Mouse (Mus musculus): ENCODE measurements around the gene Tmc7. TPM values are rescaled to one million over a fixed set of nuclear protein-coding genes. Genes with fewer than 3 reads are reported as not detected.

Gene Tmc7
- total RNA-seq, 2 experiments from 2014 or later, result 15.0 to 16.8 TPM

- peak overlapping the region; percentile 84 for H3K27ac ChIP-seq
- no peak overlapping the region for H3K4me3 ChIP-seq
- no peak for DNase-seq (ENCODE audit: low spot score in 2 of 2)
- no peak for TF ChIP-seq CTCF (conservative IDR thresholded peaks at IDR 0.05)
Observed at GRCm38 (mm10) chr7:118572039-118572438, 12.5 kb downstream of the Tmc7 start.

GRCm38 (mm10) chr7:118571350-118571749 lies 13.2 kb downstream of the Tmc7 start:
- peak overlapping the region; percentile 84; the same call in 1 of the 2 replicates for H3K27ac ChIP-seq
- TF ChIP-seq CTCF (conservative IDR thresholded peaks at IDR 0.05), result peak; percentile 62
- no peak for DNase-seq (ENCODE audit: low spot score in 2 of 2)

GRCm38 (mm10) chr7:118569121-118569543 lies 15.4 kb downstream of the Tmc7 start:
- peak in 1 of 2 experiments; percentile 51 for DNase-seq (ENCODE audit: low spot score in 2 of 2)
- TF ChIP-seq CTCF (conservative IDR thresholded peaks at IDR 0.05), result no peak
- peak overlapping the region; percentile 84 for H3K27ac ChIP-seq
- no peak overlapping the region for H3K4me3 ChIP-seq

More at GRCm38 (mm10) chr7:118571350-118571749, 13.2 kb downstream of the Tmc7 start:
- H3K4me3 ChIP-seq, result no peak overlapping the region

GRCm38 (mm10) chr7:118554290-118554689 lies 30.2 kb downstream of the Tmc7 start:
- no peak for DNase-seq (ENCODE audit: low spot score in 2 of 2)
- no peak overlapping the region for H3K4me3 ChIP-seq
- no peak for TF ChIP-seq CTCF (conservative IDR thresholded peaks at IDR 0.05)

GRCm38 (mm10) chr7:118553881-118554280 lies 30.7 kb downstream of the Tmc7 start:
- Histone ChIP-seq H3K27ac (no peak overlapping the region), H3K4me3 (no peak overlapping the region)
- peak; percentile 31 for TF ChIP-seq CTCF (conservative IDR thresholded peaks at IDR 0.05)
- DNase-seq (ENCODE audit: low spot score in 2 of 2), result no peak

More at GRCm38 (mm10) chr7:118554290-118554689, 30.2 kb downstream of the Tmc7 start:
- H3K27ac ChIP-seq, result 0 out of 2 replicates have a peak overlapping the region, but pooled peaks have one; percentile 32

- H3K27ac ChIP-seq, result no peak overlapping the region
- no peak overlapping the region for H3K4me3 ChIP-seq
- no peak for TF ChIP-seq CTCF (conservative IDR thresholded peaks at IDR 0.05)
- no peak for DNase-seq (ENCODE audit: low spot score in 2 of 2)
Observed at GRCm38 (mm10) chr7:118547451-118547850, 37.1 kb downstream of the Tmc7 start.

- DNase-seq (ENCODE audit: low spot score in 2 of 2), result no peak
- no peak overlapping the region for H3K4me3 ChIP-seq
Observed at GRCm38 (mm10) chr7:118544128-118544527, 40.4 kb downstream of the Tmc7 start.

GRCm38 (mm10) chr7:118535076-118535475 lies 49.5 kb downstream of the Tmc7 start:
- no peak overlapping the region for H3K4me3 ChIP-seq
- H3K27ac ChIP-seq, result no peak overlapping the region
- no peak for TF ChIP-seq CTCF (conservative IDR thresholded peaks at IDR 0.05)
- DNase-seq (ENCODE audit: low spot score in 2 of 2), result no peak

More at GRCm38 (mm10) chr7:118544128-118544527, 40.4 kb downstream of the Tmc7 start:
- no peak for TF ChIP-seq CTCF (conservative IDR thresholded peaks at IDR 0.05)
- H3K27ac ChIP-seq, result no peak overlapping the region

GRCm38 (mm10) chr7:118534326-118534725 lies 50.2 kb downstream of the Tmc7 start:
- DNase-seq (ENCODE audit: low spot score in 2 of 2), result no peak
- no peak for TF ChIP-seq CTCF (conservative IDR thresholded peaks at IDR 0.05)
- Histone ChIP-seq H3K4me3 (no peak overlapping the region), H3K27ac (no peak overlapping the region)

GRCm38 (mm10) chr7:118533178-118533578 lies 51.4 kb downstream of the Tmc7 start, which contains the start of gene Coq7:
Gene Coq7, minus strand, starts transcription at chr7:118533356.
- H3K4me3 ChIP-seq, result peak within 1 kb of the TSS; percentile 92
- H3K27ac ChIP-seq, result peak within 1 kb of the TSS; percentile 100
- TF ChIP-seq CTCF (conservative IDR thresholded peaks at IDR 0.05), result 0 out of 2 replicates have a peak, but pooled peaks have one; percentile 15
- peak; percentile 91 to 95 for DNase-seq (ENCODE audit: low spot score in 2 of 2)

- DNase-seq (ENCODE audit: low spot score in 2 of 2), result peak; percentile 97 to 98
Observed at GRCm38 (mm10) chr7:118532519-118533177, 51.9 kb downstream of the Tmc7 start.

GRCm38 (mm10) chr7:118526967-118527366 lies 57.6 kb downstream of the Tmc7 start:
- H3K27ac ChIP-seq, result no peak overlapping the region
- no peak for DNase-seq (ENCODE audit: low spot score in 2 of 2)
- TF ChIP-seq CTCF (conservative IDR thresholded peaks at IDR 0.05), result no peak
- H3K4me3 ChIP-seq, result no peak overlapping the region

More at GRCm38 (mm10) chr7:118532519-118533177, 51.9 kb downstream of the Tmc7 start:
- Histone ChIP-seq H3K27ac (peak overlapping the region; percentile 100), H3K4me3 (peak overlapping the region; percentile 92)
- 0 out of 2 replicates have a peak, but pooled peaks have one; percentile 11 for TF ChIP-seq CTCF (conservative IDR thresholded peaks at IDR 0.05)

- TF ChIP-seq CTCF (conservative IDR thresholded peaks at IDR 0.05), result no peak
- H3K4me3 ChIP-seq, result no peak overlapping the region
- no peak for DNase-seq (ENCODE audit: low spot score in 2 of 2)
- H3K27ac ChIP-seq, result no peak overlapping the region
Observed at GRCm38 (mm10) chr7:118522077-118522476, 62.5 kb downstream of the Tmc7 start.

- Histone ChIP-seq H3K4me3 (no peak overlapping the region), H3K27ac (no peak overlapping the region)
- DNase-seq (ENCODE audit: low spot score in 2 of 2), result no peak
- TF ChIP-seq CTCF (conservative IDR thresholded peaks at IDR 0.05), result no peak
Observed at GRCm38 (mm10) chr7:118519661-118520060, 64.9 kb downstream of the Tmc7 start.

All from layer of hippocampus, adult 2 months (tissue).